Mouse (Mus musculus) neural tube, embryonic 11.5 days (tissue): ENCODE measurements at regions not wholly inside any gene's neighbourhood (a gene's known extent, or its start where the extent isn't known, plus 50 kb on each side); places are given as distances from the start of the nearest gene placed in this dataset.
"Not testable (repeated sequence)": the region's sequence is repeated elsewhere in the genome, so short reads cannot be mapped to it uniquely, and the experiment has no call there.

Experiments
- ATAC-seq: fragments of 200-750 bp; cut with Nextera tagmentation; 2 replicates; pipeline ENCODE4 v1.8.0; 2017; ENCODE audit warnings: moderate number of reproducible peaks, mild to moderate bottlenecking, moderate TSS enrichment, moderate library complexity; ENCODE audit not compliant: insufficient read depth, low FRiP score, low TSS enrichment
- DNase-seq: peaks from one replicate; pipeline ENCODE4 v3.0.0-alpha.2; 2015; ENCODE audit warnings: low spot score
- H3K27ac ChIP-seq: fragments of 300-500 bp; sonication (generic); 2 replicates; pipeline ENCODE4 v1.5.1; 2014; ENCODE audit warnings: low read depth, mild to moderate bottlenecking, low read length
- H3K27me3 ChIP-seq: fragments of 300-500 bp; sonication (generic); 2 replicates; pipeline ENCODE4 v1.6.1; 2014; ENCODE audit warnings: mild to moderate bottlenecking, low read length, mixed read lengths; ENCODE audit not compliant: control insufficient read depth, insufficient read depth
- H3K36me3 ChIP-seq: fragments of 300-500 bp; sonication (generic); 2 replicates; pipeline ENCODE4 v1.6.1; 2014; ENCODE audit warnings: mild to moderate bottlenecking, low read length, moderate library complexity, mixed read lengths; ENCODE audit not compliant: control insufficient read depth, insufficient read depth
- H3K4me1 ChIP-seq: fragments of 300-500 bp; sonication (generic); 2 replicates; pipeline ENCODE4 v1.6.1; 2014; ENCODE audit warnings: low read length, mixed read lengths; ENCODE audit not compliant: control insufficient read depth, insufficient read depth
- H3K4me2 ChIP-seq: fragments of 300-500 bp; sonication (generic); 2 replicates; pipeline ENCODE4 v1.6.1; 2014; ENCODE audit warnings: low read depth, mild to moderate bottlenecking, moderate library complexity
- H3K4me3 ChIP-seq: fragments of 300-500 bp; sonication (generic); 2 replicates; pipeline ENCODE4 v1.5.1; 2014; ENCODE audit warnings: low read depth, low read length
- H3K9ac ChIP-seq: fragments of 300-500 bp; sonication (generic); 2 replicates; pipeline ENCODE4 v1.6.1; 2014; ENCODE audit warnings: mild to moderate bottlenecking, low read length
- H3K9me3 ChIP-seq: fragments of 300-500 bp; sonication (generic); 2 replicates; pipeline ENCODE4 v1.6.1; 2016; ENCODE audit warnings: low read length; ENCODE audit not compliant: control insufficient read depth
- WGBS: fragments of 180-500 bp; shearing (Covaris S2); extraction: QIAGEN DNeasy Blood & Tissue Kit; methylation state at CpG from one replicate; pipeline ENCODE4 v1.1.7; 2014; 5-methylcytosine and 5-hydroxymethylcytosine counted together

DNA sequence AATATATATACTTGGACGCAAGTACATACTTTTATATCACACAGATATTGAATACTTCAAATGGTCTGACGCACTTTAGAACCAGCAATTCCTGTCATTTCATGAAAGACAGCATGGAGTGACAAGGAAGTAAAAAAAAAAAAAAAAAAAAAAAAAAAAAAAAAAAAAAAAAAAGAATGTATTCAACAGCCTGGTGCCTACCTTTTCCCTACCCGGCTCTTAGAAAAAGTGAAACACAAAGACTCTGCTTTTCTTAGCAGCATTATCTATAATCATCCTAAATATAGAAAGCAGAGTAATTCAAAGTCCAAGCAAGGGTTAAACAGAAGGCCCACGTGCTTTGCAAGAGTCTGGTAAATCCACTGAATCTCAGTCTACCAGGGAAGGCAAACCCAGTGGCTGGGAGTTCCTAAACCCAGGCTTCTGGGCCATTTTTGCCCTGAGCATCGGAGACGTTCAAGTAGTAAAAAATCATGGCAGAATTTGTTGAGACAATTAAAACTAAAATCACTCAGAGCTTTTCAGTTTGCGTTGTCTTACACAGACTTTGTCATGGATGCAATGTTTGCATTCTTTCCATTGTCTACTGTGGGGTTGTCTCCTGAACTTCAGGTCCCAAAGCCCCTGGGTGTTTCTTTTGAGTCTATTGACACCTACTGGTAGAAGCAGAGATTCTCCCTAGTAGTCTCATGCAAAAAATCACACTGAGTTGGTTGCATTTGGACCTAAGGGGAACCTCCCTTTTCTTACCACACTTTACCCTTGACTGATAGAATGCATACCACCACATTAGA, 390.2 kb upstream of the 1700008P02Rik start:
- no peaks in the 10 kb centered on the region for H3K27me3 ChIP-seq
- H3K27ac ChIP-seq: no peak overlapping the region
- no peak overlapping the region for H3K9ac ChIP-seq
- no peaks in the 10 kb centered on the region for H3K36me3 ChIP-seq
- H3K4me1 ChIP-seq: no peaks in the 10 kb centered on the region
- DNase-seq (peak; percentile 45), ATAC-seq (peak; percentile 64; the same call in 1 of the 2 replicates)
- no peak overlapping the region for H3K4me3 ChIP-seq
- no peak overlapping the region for H3K4me2 ChIP-seq
- no peaks in the 10 kb centered on the region for H3K9me3 ChIP-seq
- WGBS: 53% methylated on average over 7 of the region's 7 CpGs

DNA sequence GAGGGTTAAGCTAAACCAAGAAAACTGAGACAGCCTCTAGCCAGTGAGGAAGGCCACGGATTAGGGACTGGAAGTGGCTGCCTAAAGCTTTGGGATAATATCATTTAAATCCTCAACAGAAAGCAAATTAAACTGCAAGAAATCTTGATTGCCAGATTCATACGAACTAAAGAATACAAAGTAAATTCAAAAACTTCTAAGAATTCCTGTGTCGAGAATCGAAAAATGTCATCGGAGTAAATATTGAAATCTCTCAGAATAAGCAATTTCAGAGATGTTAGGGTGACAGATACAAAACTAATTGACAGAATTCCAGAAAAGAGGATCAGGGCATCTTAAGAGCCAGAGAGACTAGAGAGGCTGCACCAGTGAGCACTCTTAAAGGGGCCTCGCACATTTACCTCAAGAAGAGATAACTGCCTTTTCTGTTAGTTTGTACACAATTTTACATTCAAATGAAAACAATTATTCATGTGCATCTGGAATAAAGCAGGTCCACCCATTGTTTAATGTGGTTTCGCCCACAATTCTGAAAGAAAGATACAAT, 388.5 kb upstream of the 1700008P02Rik start:
- no peak overlapping the region for H3K27ac ChIP-seq
- ATAC-seq: no peak

DNA sequence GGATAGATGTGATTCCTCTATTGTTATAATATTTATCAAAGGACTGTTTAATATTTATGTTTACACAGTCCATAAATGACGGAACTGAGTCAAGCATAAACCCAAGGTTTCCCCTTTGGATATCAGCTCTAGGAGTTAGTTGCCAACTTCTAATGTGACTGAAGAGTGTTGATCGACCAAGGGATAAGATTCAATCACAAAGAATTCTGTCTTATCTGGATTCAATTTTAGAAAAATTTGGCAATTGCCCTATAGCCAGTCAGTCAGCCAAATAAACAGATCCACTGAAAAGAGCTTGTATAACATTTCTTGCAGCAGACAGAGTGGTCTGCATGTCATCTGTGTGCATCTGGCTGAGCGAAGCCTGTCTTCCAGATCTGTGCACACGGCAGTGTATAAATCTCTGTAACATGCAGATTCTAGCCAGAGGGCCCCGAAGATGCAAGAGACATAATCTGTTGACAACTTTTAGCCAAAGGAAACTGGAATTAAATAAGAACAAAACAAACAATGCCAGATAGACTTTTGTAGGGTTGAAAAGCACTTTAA, 387.6 kb upstream of the 1700008P02Rik start:
- Histone ChIP-seq H3K4me2 (no peak overlapping the region), H3K9me3 (no peaks in the 10 kb centered on the region), H3K36me3 (no peaks in the 10 kb centered on the region), H3K27me3 (no peaks in the 10 kb centered on the region), H3K27ac (no peak overlapping the region), H3K4me1 (no peaks in the 10 kb centered on the region), H3K9ac (no peak overlapping the region), H3K4me3 (no peak overlapping the region)
- 64% methylated on average over 5 of the region's 5 CpGs for WGBS
- ATAC-seq: no peak
- no peak for DNase-seq

More for the DNA sequence above, 388.5 kb upstream of the 1700008P02Rik start:
- Histone ChIP-seq H3K27me3 (no peaks in the 10 kb centered on the region), H3K9ac (no peak overlapping the region), H3K36me3 (no peaks in the 10 kb centered on the region), H3K4me3 (no peak overlapping the region), H3K4me2 (no peak overlapping the region), H3K9me3 (no peaks in the 10 kb centered on the region), H3K4me1 (no peaks in the 10 kb centered on the region)
- WGBS: 78% methylated on average over 7 of the region's 7 CpGs
- DNase-seq: no peak

DNA sequence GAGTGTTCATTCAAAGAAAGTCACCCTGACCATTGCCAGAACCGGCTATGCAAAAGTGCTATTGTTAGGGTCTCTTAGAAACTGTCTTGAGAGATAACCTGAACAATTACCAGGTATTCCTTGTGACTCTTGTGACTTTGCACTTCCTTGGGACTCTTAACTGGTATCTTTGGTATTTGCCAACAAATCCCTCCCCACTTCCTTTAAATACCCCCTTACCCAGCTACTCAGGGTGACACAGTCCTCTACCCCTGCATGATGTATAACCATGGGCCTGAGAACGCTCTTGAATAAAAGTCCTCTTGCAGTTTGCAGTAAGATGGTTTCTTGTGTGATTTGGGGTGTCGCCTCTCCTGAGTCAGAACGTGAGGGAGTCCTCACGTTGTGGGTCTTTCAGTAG, 371.5 kb upstream of the 1700008P02Rik start:
- WGBS: 81% methylated on average over 5 of the region's 5 CpGs
- not testable (repeated sequence) for H3K36me3 ChIP-seq, H3K9me3 ChIP-seq, H3K4me2 ChIP-seq, H3K27me3 ChIP-seq, ATAC-seq, DNase-seq, H3K4me1 ChIP-seq, H3K4me3 ChIP-seq, H3K27ac ChIP-seq, H3K9ac ChIP-seq

DNA sequence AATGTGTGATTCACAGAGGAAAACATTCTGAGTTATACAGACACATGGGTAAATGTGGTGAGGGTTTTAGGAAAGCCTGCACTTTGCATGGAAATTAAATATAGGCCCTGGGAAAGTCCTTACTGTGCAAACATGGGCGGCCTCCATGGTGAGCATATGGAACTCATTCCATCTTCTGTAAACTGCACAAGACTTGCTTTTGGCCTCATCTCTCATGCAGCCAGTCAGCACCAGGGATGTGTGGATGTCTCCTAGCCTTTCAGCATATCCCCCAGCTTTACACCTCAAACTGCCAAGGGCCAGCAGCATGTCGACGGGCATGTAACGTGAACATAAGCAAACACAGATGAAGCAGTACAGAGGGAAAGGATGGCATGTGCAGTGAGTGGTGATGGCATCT, 364.7 kb upstream of the 1700008P02Rik start:
- Histone ChIP-seq H3K4me1 (no peaks in the 10 kb centered on the region), H3K27me3 (no peaks in the 10 kb centered on the region), H3K4me2 (no peak overlapping the region), H3K9me3 (no peaks in the 10 kb centered on the region), H3K4me3 (no peak overlapping the region), H3K36me3 (no peaks in the 10 kb centered on the region), H3K9ac (no peak overlapping the region), H3K27ac (no peak overlapping the region)
- 72% methylated on average over 4 of the region's 4 CpGs for WGBS
- no peak for DNase-seq
- ATAC-seq: no peak

DNA sequence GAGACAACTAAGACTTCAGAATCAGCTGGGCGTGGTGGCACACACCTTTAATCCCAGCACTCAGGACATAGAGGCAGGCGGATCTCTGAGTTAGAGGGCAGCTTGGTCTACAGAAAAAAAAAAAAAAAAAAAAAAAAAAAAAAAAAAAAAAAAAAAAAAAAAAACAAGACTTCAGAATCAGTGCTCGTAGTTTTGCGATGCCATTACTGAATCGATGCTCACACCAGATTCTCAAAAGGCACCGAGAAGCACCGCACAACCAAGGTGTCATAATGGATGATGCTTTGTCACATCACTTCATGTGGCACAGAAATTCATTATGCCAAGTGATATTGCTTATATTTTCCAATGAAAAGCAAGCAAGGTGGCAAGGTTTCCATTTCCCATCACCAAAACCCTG, 337.4 kb upstream of the 1700008P02Rik start:
- H3K9ac ChIP-seq: no peak overlapping the region
- H3K9me3 ChIP-seq: no peaks in the 10 kb centered on the region
- no peak overlapping the region for H3K27ac ChIP-seq
- H3K27me3 ChIP-seq: no peaks in the 10 kb centered on the region
- 95% methylated on average over 7 of the region's 7 CpGs for whole genome bisulfite sequencing
- DNase-seq (no peak), ATAC-seq (no peak)
- H3K4me3 ChIP-seq: no peak overlapping the region
- no peaks in the 10 kb centered on the region for H3K4me1 ChIP-seq
- H3K4me2 ChIP-seq: no peak overlapping the region
- no peaks in the 10 kb centered on the region for H3K36me3 ChIP-seq

DNA sequence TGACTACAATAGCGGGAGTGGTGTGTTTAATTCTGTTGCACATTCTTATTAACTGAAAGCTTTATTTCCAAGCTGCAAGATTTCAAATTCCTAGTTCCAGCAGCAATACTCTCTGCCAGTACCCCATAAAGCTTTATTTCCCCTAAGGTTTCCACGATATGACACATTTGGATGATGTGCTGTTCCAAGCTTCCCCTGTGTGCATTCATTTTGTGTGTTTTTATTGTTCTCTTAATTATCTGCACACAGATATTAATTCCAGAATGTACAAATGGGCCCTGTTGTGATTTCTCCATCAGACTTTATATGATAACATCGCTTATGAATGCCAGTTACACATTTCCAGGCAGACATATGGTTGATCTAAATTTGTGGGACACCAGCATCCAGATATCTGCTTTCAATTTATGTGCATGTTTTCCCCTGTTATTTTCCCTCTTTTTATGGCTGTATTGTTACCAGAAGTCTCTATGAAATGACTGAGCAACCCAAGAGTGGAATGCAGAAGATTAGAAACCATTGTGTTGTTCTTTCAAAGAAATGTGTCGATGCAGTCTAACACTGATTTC, 312.4 kb upstream of the 1700008P02Rik start:
- Histone ChIP-seq H3K9ac (no peak overlapping the region), H3K27ac (no peak overlapping the region), H3K9me3 (no peaks in the 10 kb centered on the region), H3K4me2 (no peak overlapping the region), H3K4me3 (no peak overlapping the region), H3K4me1 (no peaks in the 10 kb centered on the region), H3K27me3 (no peaks in the 10 kb centered on the region), H3K36me3 (no peaks in the 10 kb centered on the region)
- 92% methylated on average over 4 of the region's 4 CpGs for WGBS
- DNase-seq: no peak
- no peak for ATAC-seq

DNA sequence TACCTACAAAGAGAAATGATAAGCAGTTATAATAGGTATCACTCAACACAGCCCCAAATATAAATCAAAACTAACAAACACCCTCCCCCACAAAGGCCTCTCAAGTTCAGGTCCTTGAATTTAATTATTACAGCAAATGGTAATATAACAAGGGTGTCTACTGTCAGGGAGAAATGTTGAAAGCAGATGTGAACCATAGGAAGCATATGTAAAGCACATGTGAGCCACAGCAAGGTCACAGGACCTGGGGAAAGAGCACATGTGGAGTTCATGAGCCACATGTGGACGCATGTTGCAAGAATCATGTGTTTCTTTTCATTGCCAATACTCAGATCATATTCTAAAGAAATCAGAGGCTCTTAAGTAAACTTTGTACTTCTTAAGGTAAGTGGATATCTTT, 306.5 kb upstream of the 1700008P02Rik start:
- ATAC-seq (no peak), DNase-seq (no peak)
- H3K9me3 ChIP-seq: no peaks in the 10 kb centered on the region
- H3K4me3 ChIP-seq: no peak overlapping the region
- H3K27ac ChIP-seq: no peak overlapping the region
- no peak overlapping the region for H3K9ac ChIP-seq
- H3K36me3 ChIP-seq: no peaks in the 10 kb centered on the region
- H3K4me1 ChIP-seq: no peaks in the 10 kb centered on the region
- no peaks in the 10 kb centered on the region for H3K27me3 ChIP-seq
- H3K4me2 ChIP-seq: no peak overlapping the region
- 53% methylated on average over 1 of the region's 1 CpGs for WGBS

DNA sequence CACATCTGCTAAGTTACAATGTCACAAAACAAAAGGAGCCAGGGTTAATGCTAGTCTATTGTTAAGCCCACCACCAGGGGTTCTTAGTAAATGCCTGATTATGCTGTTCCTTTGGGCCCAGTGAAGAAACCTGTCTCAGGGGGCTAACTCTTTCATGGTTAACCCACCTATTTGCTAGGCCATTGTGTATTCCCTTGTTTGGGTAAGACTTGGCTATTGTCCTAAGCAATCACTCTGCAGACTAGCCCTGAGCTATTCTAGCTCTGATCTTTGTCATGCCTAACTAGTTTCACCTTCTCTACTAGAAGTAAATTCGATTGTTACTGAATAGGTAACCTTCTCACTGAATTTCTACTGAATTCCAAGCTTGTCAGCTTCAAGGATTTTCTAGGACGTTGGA, 302.4 kb upstream of the 1700008P02Rik start:
- H3K4me1 ChIP-seq, H3K27me3 ChIP-seq, H3K36me3 ChIP-seq, H3K9me3 ChIP-seq, H3K4me3 ChIP-seq, H3K4me2 ChIP-seq, H3K27ac ChIP-seq, ATAC-seq, DNase-seq, H3K9ac ChIP-seq: not testable (repeated sequence)
- 63% methylated on average over 2 of the region's 2 CpGs for WGBS
